Mouse (Mus musculus): Measurements from ENCODE around the gene Henmt1.

The Henmt1 gene

DNA sequence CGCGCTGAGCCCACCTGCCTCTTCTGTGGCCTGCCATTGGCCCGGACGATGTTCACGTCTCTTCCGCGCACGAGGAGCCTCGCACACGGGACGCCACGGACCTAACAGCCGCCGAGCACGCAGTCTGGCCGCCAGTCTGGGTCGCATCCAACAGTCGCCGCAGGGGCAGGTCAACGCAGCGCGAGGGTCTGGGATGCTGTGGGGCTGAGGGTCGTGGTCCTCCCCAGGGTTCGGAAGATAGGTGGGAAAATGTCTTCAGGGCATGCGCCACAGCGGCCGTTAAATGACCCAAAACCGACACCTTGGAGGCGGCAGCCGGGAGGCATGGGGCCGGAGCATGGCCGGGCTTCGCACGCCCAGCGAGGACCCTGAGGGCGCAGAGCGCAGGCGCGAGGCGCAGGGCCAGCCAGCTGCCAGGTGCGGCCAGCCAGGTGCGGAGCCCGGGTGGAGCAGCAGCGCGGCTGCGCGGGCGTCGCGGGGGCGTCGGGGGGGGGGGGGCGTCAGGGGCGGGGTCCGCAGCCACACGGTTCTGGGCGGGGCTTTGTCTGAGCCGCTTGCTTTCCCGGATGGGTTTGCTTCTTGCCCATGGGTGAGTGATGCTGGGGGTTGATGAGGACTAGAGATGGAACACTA, 444 bp downstream of the Henmt1 start, which contains the start of gene Gm9857:
Gene Gm9857 (minus strand): TSS at position 445 of the 633 bp plus-strand sequence.
- no peak for DNase-seq (ENCODE audit: low spot score in 2 of 2)

DNA sequence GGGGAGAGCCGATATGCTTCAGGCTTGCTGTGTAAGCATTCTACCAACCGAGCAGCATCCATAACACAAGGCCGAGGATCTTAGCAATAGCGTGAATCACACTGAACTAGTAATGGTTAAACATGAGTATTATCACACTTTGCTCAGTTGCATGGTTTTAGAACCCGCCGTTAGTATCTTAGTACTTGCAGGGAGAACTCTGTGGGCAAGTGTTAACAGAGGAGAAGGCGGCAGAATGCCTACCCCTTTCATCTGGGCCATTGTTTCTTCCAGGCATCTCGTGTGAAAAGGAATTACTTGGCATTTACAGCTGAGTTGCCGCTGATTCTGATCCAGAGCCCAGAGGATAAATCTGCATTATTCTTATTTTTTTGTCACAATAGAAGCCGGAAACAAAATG, 1.3 kb downstream of the Henmt1 start:
- DNase-seq (ENCODE audit: low spot score in 2 of 2) = no peak

- DNase-seq (ENCODE audit: low spot score in 2 of 2) = no peak
Measured at GRCm38 (mm10) chr3:108957976-108958375, 18.3 kb downstream of the Henmt1 start.

- no peak for DNase-seq (ENCODE audit: low spot score in 2 of 2)
Measured at GRCm38 (mm10) chr3:108959680-108960295, 20.1 kb downstream of the Henmt1 start.

DNA sequence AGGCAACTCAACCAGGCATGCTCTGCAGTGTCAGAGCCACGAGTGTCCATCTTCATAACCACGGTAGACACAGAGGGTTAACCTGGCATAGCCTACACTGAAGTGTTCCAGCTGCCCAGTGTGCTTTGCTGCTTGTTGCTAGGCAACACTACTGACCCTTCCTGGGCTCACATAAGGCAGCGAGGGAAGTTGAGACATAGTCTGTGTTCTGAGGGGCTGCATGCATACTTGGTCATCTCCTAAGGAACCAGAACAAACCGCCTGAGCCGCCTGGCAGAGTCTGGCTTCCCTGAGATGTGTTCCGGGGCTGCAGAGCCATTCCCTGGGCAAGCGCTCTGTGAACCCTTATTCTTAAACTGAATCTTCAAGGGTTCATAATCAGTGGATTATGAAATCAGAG, 21.6 kb downstream of the Henmt1 start:
- no peak for DNase-seq (ENCODE audit: low spot score in 2 of 2)

GRCm38 (mm10) chr3:108961655-108962054, 22.0 kb downstream of the Henmt1 start:
- DNase-seq (ENCODE audit: low spot score in 2 of 2) = no peak

DNA sequence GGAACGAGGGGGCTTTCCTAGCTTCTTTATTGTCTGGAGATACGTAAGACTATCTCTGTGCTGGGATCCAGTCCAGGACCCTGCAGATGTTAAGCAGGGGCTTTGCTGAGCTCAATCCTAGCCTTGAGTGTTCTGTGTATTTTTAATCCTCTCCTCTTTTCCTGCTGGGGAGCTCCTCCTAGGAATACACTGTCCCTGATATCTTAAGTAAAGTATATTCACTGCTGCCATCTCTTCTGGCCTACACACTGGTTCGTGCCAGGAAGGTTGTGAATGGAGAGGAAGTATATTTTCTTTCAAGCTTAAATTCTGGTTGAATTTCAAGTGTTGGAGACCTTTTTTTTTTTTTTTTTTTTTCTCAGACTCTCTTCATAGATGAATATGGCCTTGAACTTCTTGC, 23.6 kb downstream of the Henmt1 start:
- DNase-seq (ENCODE audit: low spot score in 2 of 2) = no peak

DNA sequence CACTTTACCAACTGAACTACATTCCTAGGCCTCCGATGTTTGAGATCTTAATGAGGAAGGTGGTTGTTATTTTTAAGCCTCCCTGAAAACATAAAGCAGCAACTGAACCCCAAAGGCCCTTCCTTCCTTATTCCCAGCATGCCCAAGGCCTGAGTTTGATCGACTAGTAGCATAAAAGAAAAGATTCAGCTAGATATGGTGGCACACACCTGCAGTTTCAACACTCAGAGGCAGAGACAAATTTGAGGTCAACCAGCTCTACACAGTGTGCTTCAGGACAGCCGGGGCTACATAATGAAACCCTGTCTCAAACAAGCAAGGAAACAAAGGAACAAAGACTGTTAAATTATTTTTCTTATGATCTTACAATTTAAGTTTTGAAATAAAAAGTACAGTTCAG, 24.1 kb downstream of the Henmt1 start:
- no peak for DNase-seq (ENCODE audit: low spot score in 2 of 2)

DNA sequence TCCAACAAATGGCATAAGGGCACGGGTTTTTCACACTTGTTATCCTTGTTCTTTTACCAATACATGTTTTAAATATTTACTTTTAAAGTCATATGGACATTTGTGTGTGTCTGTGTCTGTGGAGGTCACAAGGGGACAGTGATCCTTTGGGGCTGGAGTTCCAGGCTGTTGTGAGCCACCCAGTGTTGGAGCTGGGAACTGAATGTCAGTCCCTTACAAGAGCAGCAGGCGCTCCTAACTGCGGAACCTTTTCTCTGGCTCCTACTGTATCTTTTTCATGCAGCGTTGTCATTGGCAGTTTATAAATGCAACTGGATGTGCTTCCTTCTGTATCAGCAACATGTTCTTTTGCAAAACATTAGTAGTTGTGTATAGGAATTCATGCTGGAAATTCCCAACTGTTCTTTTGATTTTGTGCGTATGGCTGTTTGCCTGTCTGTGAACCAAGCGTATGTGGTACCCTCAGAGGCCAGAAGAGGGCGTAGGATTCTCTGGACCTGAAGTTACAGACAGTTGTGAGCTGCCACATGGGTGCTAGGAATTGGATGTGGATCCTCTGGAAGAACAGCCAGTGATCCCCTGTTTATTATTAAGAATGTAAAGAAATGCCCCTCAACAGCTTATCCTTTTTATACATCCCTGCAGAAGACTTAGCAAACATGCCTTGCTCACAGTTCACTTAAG, 24.8 kb downstream of the Henmt1 start:
- no peak for DNase-seq (ENCODE audit: low spot score in 2 of 2)

- DNase-seq (ENCODE audit: low spot score in 2 of 2) = no peak
Measured at GRCm38 (mm10) chr3:108966051-108966450, 26.4 kb downstream of the Henmt1 start.

DNA sequence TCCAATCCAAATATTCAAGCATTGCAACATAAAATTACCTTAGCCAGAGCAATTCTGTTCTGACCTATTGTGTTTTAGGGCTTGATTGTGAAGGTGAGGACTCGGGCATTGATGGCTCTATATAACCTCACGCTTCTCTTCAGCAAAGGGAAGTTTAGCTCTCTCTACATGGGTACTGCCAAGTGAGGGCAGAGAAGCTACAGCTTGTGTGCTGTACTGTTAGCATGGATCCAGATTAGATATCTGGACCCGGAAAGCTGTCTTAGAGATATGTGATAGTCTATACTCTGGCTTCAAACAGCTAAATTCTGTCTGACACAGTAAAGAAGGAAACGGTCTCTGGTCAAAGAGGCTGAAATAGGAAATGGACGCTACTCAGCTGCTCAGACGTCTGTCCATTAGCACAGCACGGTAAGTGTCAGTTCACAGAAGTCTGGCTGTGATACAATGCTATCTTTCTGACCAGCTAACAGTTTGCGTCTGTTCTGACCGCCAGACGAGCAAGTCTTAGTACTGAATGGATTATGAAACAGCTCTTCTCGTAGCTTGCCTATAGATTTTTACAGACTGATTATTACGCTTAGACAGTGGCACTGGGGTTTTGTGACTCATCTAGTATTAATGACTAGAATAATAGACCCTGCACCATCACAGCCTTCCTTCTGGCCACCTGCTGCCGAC, 34.4 kb downstream of the Henmt1 start:
- no peak for DNase-seq (ENCODE audit: low spot score in 2 of 2)

GRCm38 (mm10) chr3:108974920-108975485, 35.3 kb downstream of the Henmt1 start:
- DNase-seq (ENCODE audit: low spot score in 2 of 2) = no peak

DNA sequence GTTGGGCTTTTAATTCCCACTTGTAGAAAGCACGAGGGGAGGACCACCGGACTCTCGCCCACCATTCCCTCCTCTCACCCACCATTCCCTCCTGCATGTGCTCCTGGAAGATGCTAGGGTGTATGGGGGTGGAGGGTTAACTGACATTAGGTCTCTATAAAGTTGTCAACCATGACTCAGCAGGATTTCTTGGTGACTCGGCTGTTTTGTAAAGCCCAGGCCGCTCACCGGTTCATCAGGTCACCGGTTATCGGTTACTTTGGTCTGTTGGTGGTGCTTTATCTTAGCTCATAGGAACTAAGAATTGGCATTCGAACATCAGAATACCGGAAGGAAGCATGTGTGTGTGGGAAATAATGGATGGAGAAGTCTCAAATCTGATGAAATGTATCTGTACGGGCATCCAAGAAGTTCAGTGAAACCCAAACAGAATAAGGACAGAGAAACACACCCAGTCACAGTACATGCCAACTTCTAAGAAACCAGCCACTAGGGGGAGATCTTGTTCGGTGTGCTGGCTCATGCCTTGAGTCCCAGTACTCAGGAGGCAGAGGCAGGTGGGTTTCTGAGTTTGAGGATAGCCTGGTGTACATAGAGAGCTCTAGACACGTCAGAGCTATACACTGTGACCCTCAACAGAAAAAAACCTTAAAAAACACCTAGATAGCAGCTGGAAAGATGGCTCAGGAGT, 37.8 kb downstream of the Henmt1 start:
- no peak for DNase-seq (ENCODE audit: low spot score in 2 of 2)

DNA sequence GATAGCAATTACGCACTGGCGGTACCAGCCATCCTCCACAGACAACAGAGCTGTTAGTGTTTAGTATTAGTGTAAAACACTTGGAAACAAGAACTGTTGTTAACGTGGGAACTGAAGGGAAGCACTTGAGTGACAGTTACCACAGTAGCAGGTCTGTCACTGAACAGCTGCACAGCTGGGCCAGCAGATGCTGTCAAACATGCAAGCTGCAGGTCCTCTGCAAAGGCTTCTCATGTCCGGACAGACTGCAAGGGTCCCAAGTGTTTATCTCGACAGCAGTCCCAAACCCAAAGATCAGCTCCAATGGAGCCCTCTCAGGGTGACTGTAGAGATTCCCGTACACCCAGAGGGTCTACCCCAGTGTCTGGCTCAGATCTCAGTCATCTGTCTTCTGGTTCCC, 42.3 kb downstream of the Henmt1 start:
- DNase-seq (ENCODE audit: low spot score in 2 of 2) = no peak

DNA sequence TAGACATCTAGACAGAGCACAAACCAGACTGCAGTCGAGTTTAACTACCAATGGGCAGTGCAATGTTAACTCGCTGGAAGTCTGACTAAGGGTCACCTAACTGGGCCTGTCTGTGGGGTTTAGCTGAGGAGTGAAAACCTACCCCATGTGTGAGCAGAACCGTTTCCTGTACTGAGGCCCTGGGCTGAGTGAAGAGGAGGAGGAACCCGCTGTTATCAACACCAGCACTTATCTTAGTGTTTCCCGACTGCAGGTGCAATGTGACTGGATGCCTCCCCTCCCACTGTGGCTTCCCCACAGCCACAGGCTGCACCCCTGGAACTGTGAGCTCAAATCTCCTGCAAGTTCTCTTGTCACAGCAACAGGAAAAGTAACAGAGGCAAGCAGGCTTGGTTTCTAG, 44.3 kb downstream of the Henmt1 start:
- no peak for DNase-seq (ENCODE audit: low spot score in 2 of 2)

- DNase-seq (ENCODE audit: low spot score in 2 of 2) = no peak
Measured at GRCm38 (mm10) chr3:108986534-108986933, 46.9 kb downstream of the Henmt1 start.

- no peak for DNase-seq (ENCODE audit: low spot score in 2 of 2)
Measured at GRCm38 (mm10) chr3:108987009-108987659, 47.5 kb downstream of the Henmt1 start.

DNA sequence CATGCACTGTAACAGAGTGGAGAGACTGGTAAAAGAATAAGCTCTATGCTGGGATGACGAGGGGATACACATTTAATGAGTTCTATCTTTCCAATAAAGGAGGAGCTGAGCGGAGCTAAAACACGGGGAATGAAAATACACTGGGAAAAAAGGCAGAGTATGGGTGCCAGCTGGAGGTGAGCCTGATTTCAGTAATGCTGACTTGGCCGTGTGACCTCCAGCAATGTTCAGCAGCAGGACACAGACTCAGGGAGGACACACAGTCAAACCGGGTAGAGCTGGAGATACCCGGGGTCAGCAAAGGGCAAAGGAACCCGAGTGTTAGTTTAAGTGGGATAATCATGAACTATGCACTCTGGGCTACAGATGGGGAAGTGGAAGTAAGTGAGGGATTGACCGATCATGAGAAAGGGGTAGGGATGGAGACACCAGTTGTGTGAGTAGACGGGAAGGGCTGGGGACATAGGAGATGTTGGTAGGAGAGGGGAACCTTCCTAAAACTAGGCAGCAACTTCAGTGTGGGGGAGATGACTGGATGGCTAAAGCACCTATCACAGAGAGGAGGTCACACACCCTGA, 50.4 kb downstream of the Henmt1 start:
- no peak for DNase-seq (ENCODE audit: low spot score in 2 of 2)

DNA sequence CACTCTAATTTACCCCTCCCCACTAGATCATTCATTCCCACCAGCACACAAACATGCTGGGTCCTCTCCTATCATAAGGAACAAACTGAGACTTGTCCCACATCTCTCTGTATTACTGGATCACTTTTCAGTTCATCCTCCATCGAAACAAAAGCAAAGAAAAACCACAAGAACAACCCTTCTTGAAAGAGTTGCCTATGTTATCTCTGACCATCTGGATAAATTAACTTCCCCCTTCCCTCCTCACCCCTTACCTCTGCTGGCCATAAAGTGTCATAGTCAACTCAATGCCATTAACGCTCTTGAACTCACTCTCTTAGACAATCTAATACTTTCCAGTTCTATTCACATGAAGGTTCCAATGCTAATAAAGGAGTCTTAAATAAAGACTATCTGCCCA, 54.8 kb downstream of the Henmt1 start:
- DNase-seq (ENCODE audit: low spot score in 2 of 2) = no peak

- DNase-seq (ENCODE audit: low spot score in 2 of 2) = no peak
Measured at GRCm38 (mm10) chr3:108995379-108995778, 55.7 kb downstream of the Henmt1 start.

DNA sequence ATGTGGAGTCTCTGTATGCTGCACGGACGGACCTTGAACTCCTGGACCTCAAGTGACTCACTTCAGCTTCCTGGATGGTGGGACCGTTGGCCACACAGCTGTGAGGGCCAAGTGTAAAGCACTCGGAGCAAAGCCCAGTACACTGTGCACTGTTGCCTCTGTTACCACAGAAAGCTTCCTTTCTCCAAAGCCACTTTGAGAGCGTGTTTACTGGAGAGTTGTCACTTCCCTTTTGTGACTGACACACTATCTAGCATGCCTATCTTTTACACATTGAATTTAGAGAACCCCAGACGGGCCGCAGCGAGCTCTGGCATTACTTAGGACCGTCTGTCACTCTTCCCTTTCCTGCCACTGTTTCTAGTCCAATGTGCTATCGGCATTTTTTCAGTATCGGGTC, 57.6 kb downstream of the Henmt1 start:
- no peak for DNase-seq (ENCODE audit: low spot score in 2 of 2)
